In genomic region chr9:123688227-123688626, GRCm38 (mm10) we compare ENCODE assay signal across 29 mouse cellular contexts. TPM values are rescaled to one million over a fixed set of nuclear protein-coding genes. Genes with fewer than 3 reads are reported as not detected.
"Had no signal": no experiment of that assay in that cellular context is flagged by ENCODE, and none has a peak within 500 bp of the region (broad histone marks: within the 10 kb centered on the region; RNA-seq: fewer than 3 reads in every experiment).

No protein-coding gene starts in this region.

- H3K9me3 ChIP-seq: hindbrain, embryonic 10.5 days; hindbrain, embryonic 12.5 days; limb, embryonic 13.5 days; limb, embryonic 15.5 days had no signal

- H3K27ac ChIP-seq: gastrocnemius, adult 2 months; heart, adult 2 months; hindbrain, embryonic 10.5 days; hindbrain, embryonic 12.5 days; hindbrain, embryonic 14.5 days; limb, embryonic 13.5 days; limb, embryonic 15.5 days; liver, embryonic 14.5 days had no signal

- H3K9ac ChIP-seq: hindbrain, embryonic 12.5 days; hindbrain, embryonic 14.5 days; limb, embryonic 13.5 days; limb, embryonic 15.5 days; liver, embryonic 14.5 days had no signal

- H3K4me2 ChIP-seq: heart, embryonic 11.5 days; hindbrain, embryonic 12.5 days; hindbrain, embryonic 14.5 days; limb, embryonic 13.5 days; limb, embryonic 15.5 days had no signal

- H3K27me3 ChIP-seq: hindbrain, embryonic 12.5 days; limb, embryonic 15.5 days had no signal

- H3K4me3 ChIP-seq: gastrocnemius, adult 2 months; heart, adult 2 months; hindbrain, embryonic 10.5 days; hindbrain, embryonic 12.5 days; limb, embryonic 13.5 days; limb, embryonic 15.5 days had no signal

- H3K4me1 ChIP-seq: hindbrain, embryonic 12.5 days; limb, embryonic 13.5 days; limb, embryonic 15.5 days had no signal

- DNase-seq: gastrocnemius, adult 2 months; gastrocnemius, postnatal 10 days; gastrocnemius, postnatal 25 days; heart, adult 2 months; heart, postnatal 10 days; heart, postnatal 4 days; kidney, adult 18-20 months; kidney, adult 8-10 months; kidney, postnatal 14 days; kidney, postnatal 36 days; layer of hippocampus, adult 9-11 months; layer of hippocampus, postnatal 36 days; left cerebral cortex, postnatal 4 days had no signal

- ATAC-seq: hindbrain, embryonic 16.5 days; inflammation-experienced regulatory T-cells, adult 6 months; intestine, postnatal 0 days had no signal

RNA-seq across cellular contexts. Expression of gene Slc6a20a, which starts 9.5 kb away (rescaled TPM):
- total RNA-seq: gastrocnemius, adult 2 months; gastrocnemius, postnatal 25 days; gastrocnemius, postnatal 4 days; granulocyte monocyte progenitor cell, adult 5-6 weeks; heart, adult 2 months; heart, postnatal 10 days; heart, postnatal 25 days; heart, postnatal 4 days; liver, adult 2 months had no signal
- polyA plus RNA-seq: heart, embryonic 11.5 days; heart, embryonic 14.5 days; inflammation-experienced regulatory T-cells, adult 6 months; limb, embryonic 11.5 days; limb, embryonic 13.5 days; liver, adult 2 months had no signal

RNA-seq across cellular contexts. Expression of gene Ccr9, which starts 10.0 kb away (rescaled TPM):
- total RNA-seq: gastrocnemius, adult 2 months; granulocyte monocyte progenitor cell, adult 5-6 weeks; heart, postnatal 25 days had no signal

RNA-seq across cellular contexts. Expression of gene Slc6a20b, which starts 55.9 kb away (rescaled TPM):
- total RNA-seq: gastrocnemius, adult 2 months; gastrocnemius, postnatal 10 days; gastrocnemius, postnatal 25 days; gastrocnemius, postnatal 4 days; heart, adult 2 months; heart, postnatal 10 days; heart, postnatal 25 days; heart, postnatal 4 days; liver, adult 2 months had no signal
- polyA plus RNA-seq: liver, adult 2 months had no signal
